Mouse (Mus musculus): ENCODE data around the gene Zfp385a. TPM values are rescaled to one million over a fixed set of nuclear protein-coding genes. Genes with fewer than 3 reads are reported as not detected.

Zfp385a gene
- total and polyA plus RNA-seq, 2 experiments from 2014 or later = 23.1 to 25.8 TPM

- Histone ChIP-seq H3K27me3 (ENCODE audit: insufficient read depth, low read length) (no peaks in the 10 kb centered on the region), H3K36me3 (ENCODE audit: insufficient read depth, low read length) (no peaks in the 10 kb centered on the region), H3K4me2 (ENCODE audit: low read depth, low read length) (no peak overlapping the region), H3K9ac (replicated peaks; ENCODE audit: low read length) (no peak overlapping the region), H3K4me3 (ENCODE audit: low read length) (no peak overlapping the region), H3K4me1 (ENCODE audit: insufficient read depth, low read length) (no peaks in the 10 kb centered on the region), H3K27ac (no peak overlapping the region), H3K9me3 (ENCODE audit: low read length) (no peaks in the 10 kb centered on the region)
- peak; percentile 38 for ATAC-seq
- 5% methylated on average over 2 of the region's 2 CpGs for WGBS
- TF ChIP-seq CTCF (IDR thresholded peaks at IDR 0.05; ENCODE audit: low read depth) = peak; percentile 80
- peak; percentile 89 for DNase-seq (ENCODE audit: low spot score)
Observed at GRCm38 (mm10) chr15:103347275-103347684, 7.4 kb upstream of the Zfp385a start.

- ATAC-seq = no peak
- H3K4me3 ChIP-seq (ENCODE audit: low read length) = no peak overlapping the region
- no peaks in the 10 kb centered on the region for H3K36me3 ChIP-seq (ENCODE audit: insufficient read depth, low read length)
- H3K4me1 ChIP-seq (ENCODE audit: insufficient read depth, low read length) = 0 out of 2 replicates have a peak, but pooled peaks cover 6% of the 10 kb centered on the region
- WGBS = 82% methylated on average over 6 of the region's 6 CpGs
- no peaks in the 10 kb centered on the region for H3K27me3 ChIP-seq (ENCODE audit: insufficient read depth, low read length)
- no peak for DNase-seq (ENCODE audit: low spot score)
- no peak for TF ChIP-seq CTCF (IDR thresholded peaks at IDR 0.05; ENCODE audit: low read depth)
- no peaks in the 10 kb centered on the region for H3K9me3 ChIP-seq (ENCODE audit: low read length)
- H3K4me2 ChIP-seq (ENCODE audit: low read depth, low read length) = no peak overlapping the region
- no peak overlapping the region for H3K9ac ChIP-seq (replicated peaks; ENCODE audit: low read length)
- H3K27ac ChIP-seq = no peak overlapping the region
Observed at GRCm38 (mm10) chr15:103345789-103346188, 5.9 kb upstream of the Zfp385a start.

- no peaks in the 10 kb centered on the region for H3K27me3 ChIP-seq (ENCODE audit: insufficient read depth, low read length)
- no peak overlapping the region for H3K4me2 ChIP-seq (ENCODE audit: low read depth, low read length)
- no peak; the same call in 1 of the 2 replicates for TF ChIP-seq CTCF (IDR thresholded peaks at IDR 0.05; ENCODE audit: low read depth)
- ATAC-seq (no peak), DNase-seq (ENCODE audit: low spot score) (no peak)
- H3K9ac ChIP-seq (replicated peaks; ENCODE audit: low read length) = no peak overlapping the region
- no peak overlapping the region for H3K4me3 ChIP-seq (ENCODE audit: low read length)
- no peaks in the 10 kb centered on the region for H3K9me3 ChIP-seq (ENCODE audit: low read length)
- H3K4me1 ChIP-seq (ENCODE audit: insufficient read depth, low read length) = 0 out of 2 replicates have a peak, but pooled peaks cover 10% of the 10 kb centered on the region
- H3K36me3 ChIP-seq (ENCODE audit: insufficient read depth, low read length) = no peaks in the 10 kb centered on the region
- no peak overlapping the region for H3K27ac ChIP-seq
Observed at GRCm38 (mm10) chr15:103343556-103343955, 3.7 kb upstream of the Zfp385a start.

- no peak overlapping the region for H3K4me3 ChIP-seq (ENCODE audit: low read length)
- no peak overlapping the region for H3K9ac ChIP-seq (replicated peaks; ENCODE audit: low read length)
- ATAC-seq (no peak), DNase-seq (ENCODE audit: low spot score) (no peak)
- no peaks in the 10 kb centered on the region for H3K36me3 ChIP-seq (ENCODE audit: insufficient read depth, low read length)
- WGBS = 83% methylated on average over 2 of the region's 3 CpGs
- H3K27ac ChIP-seq = no peak overlapping the region
- H3K9me3 ChIP-seq (ENCODE audit: low read length) = no peaks in the 10 kb centered on the region
- 0 out of 2 replicates have a peak, but pooled peaks cover 10% of the 10 kb centered on the region for H3K4me1 ChIP-seq (ENCODE audit: insufficient read depth, low read length)
- no peak overlapping the region for H3K4me2 ChIP-seq (ENCODE audit: low read depth, low read length)
- no peaks in the 10 kb centered on the region for H3K27me3 ChIP-seq (ENCODE audit: insufficient read depth, low read length)
- TF ChIP-seq CTCF (IDR thresholded peaks at IDR 0.05; ENCODE audit: low read depth) = no peak
Observed at GRCm38 (mm10) chr15:103343008-103343407, 3.1 kb upstream of the Zfp385a start.

GRCm38 (mm10) chr15:103342415-103342814, 2.5 kb upstream of the Zfp385a start:
- no peak overlapping the region for H3K9ac ChIP-seq (replicated peaks; ENCODE audit: low read length)
- H3K36me3 ChIP-seq (ENCODE audit: insufficient read depth, low read length) = no peaks in the 10 kb centered on the region
- peak; percentile 90 for TF ChIP-seq CTCF (IDR thresholded peaks at IDR 0.05; ENCODE audit: low read depth)
- H3K4me3 ChIP-seq (ENCODE audit: low read length) = no peak overlapping the region
- H3K4me1 ChIP-seq (ENCODE audit: insufficient read depth, low read length) = 0 out of 2 replicates have a peak, but pooled peaks cover 10% of the 10 kb centered on the region
- ATAC-seq (0 out of 2 replicates have a peak, but pooled peaks have one; percentile 16), DNase-seq (ENCODE audit: low spot score) (peak; percentile 95)
- no peak overlapping the region for H3K27ac ChIP-seq
- no peaks in the 10 kb centered on the region for H3K27me3 ChIP-seq (ENCODE audit: insufficient read depth, low read length)
- H3K9me3 ChIP-seq (ENCODE audit: low read length) = no peaks in the 10 kb centered on the region
- no peak overlapping the region for H3K4me2 ChIP-seq (ENCODE audit: low read depth, low read length)
- 13% methylated on average over 4 of the region's 4 CpGs for WGBS

- no peak for DNase-seq (ENCODE audit: low spot score)
- Histone ChIP-seq H3K4me3 (ENCODE audit: low read length) (no peak overlapping the region), H3K4me2 (ENCODE audit: low read depth, low read length) (peak overlapping the region; percentile 83; the same call in 1 of the 2 replicates), H3K27ac (no peak overlapping the region), H3K36me3 (ENCODE audit: insufficient read depth, low read length) (no peaks in the 10 kb centered on the region), H3K4me1 (ENCODE audit: insufficient read depth, low read length) (0 out of 2 replicates have a peak, but pooled peaks cover 10% of the 10 kb centered on the region), H3K9ac (replicated peaks; ENCODE audit: low read length) (peak overlapping the region; percentile 22; the same call in 1 of the 2 replicates), H3K27me3 (ENCODE audit: insufficient read depth, low read length) (no peaks in the 10 kb centered on the region), H3K9me3 (ENCODE audit: low read length) (no peaks in the 10 kb centered on the region)
- ATAC-seq = no peak
- WGBS = 55% methylated on average over 8 of the region's 8 CpGs
- no peak for TF ChIP-seq CTCF (IDR thresholded peaks at IDR 0.05; ENCODE audit: low read depth)
Observed at GRCm38 (mm10) chr15:103341547-103341946, 1.7 kb upstream of the Zfp385a start.

- DNase-seq (ENCODE audit: low spot score) = peak; percentile 24
Observed at GRCm38 (mm10) chr15:103340786-103341185, 893 bp upstream of the Zfp385a start.

More at GRCm38 (mm10) chr15:103340786-103341185, 893 bp upstream of the Zfp385a start:
- Histone ChIP-seq H3K36me3 (ENCODE audit: insufficient read depth, low read length) (no peaks in the 10 kb centered on the region), H3K9ac (replicated peaks; ENCODE audit: low read length) (peak overlapping the region; percentile 66; the same call in 1 of the 2 replicates), H3K4me2 (ENCODE audit: low read depth, low read length) (peak overlapping the region; percentile 83), H3K27me3 (ENCODE audit: insufficient read depth, low read length) (no peaks in the 10 kb centered on the region), H3K4me3 (ENCODE audit: low read length) (peak overlapping the region; percentile 58), H3K9me3 (ENCODE audit: low read length) (no peaks in the 10 kb centered on the region), H3K27ac (peak overlapping the region; percentile 46; the same call in 1 of the 2 replicates), H3K4me1 (ENCODE audit: insufficient read depth, low read length) (0 out of 2 replicates have a peak, but pooled peaks cover 10% of the 10 kb centered on the region)
- ATAC-seq = no peak
- 15% methylated on average over 4 of the region's 4 CpGs for WGBS
- peak; percentile 58 for TF ChIP-seq CTCF (IDR thresholded peaks at IDR 0.05; ENCODE audit: low read depth)

Data from hindbrain, postnatal 0 days (tissue).